Mouse (Mus musculus): ENCODE data around the gene Scgb2b24. TPM values are rescaled to one million over a fixed set of nuclear protein-coding genes. Genes with fewer than 3 reads are reported as not detected.

Scgb2b24 gene
- not detected in 2 replicates for polyA plus RNA-seq (2014; fragmentation: Nextera tagmentation; extraction: Ambion mirVana)

- H3K9ac ChIP-seq (replicated peaks; ENCODE audit: low read length): no peak within 1 kb of the TSS
- H3K4me1 ChIP-seq (ENCODE audit: control insufficient read depth, insufficient read depth, low read length): no peaks in the 10 kb centered on the region
- no peak within 1 kb of the TSS for H3K4me3 ChIP-seq (ENCODE audit: low read depth, low read length)
- ATAC-seq (replicated peaks; ENCODE audit: insufficient number of reproducible peaks, low FRiP score, low TSS enrichment, low read depth) (no peak), DNase-seq (ENCODE audit: low spot score) (no peak)
- H3K36me3 ChIP-seq (replicated peaks; ENCODE audit: control insufficient read depth, insufficient read depth, low read depth, low read length): no peaks in the 10 kb centered on the region
- no peak within 1 kb of the TSS for H3K27ac ChIP-seq (replicated peaks; ENCODE audit: low read depth, low read length)
- H3K27me3 ChIP-seq (ENCODE audit: control insufficient read depth, insufficient read depth, low read length): no peaks in the 10 kb centered on the region
- H3K9me3 ChIP-seq (replicated peaks; ENCODE audit: control insufficient read depth, low read length): peaks cover 2% of the 10 kb centered on the region; the same call in 1 of the 2 replicates
- no peak within 1 kb of the TSS for H3K4me2 ChIP-seq (ENCODE audit: low read depth, low read length)
- 80% methylated on average over 2 of the region's 2 CpGs for WGBS
Measured at GRCm38 (mm10) chr7:33739212-33739611, at the start of gene Scgb2b24. Gene Scgb2b24, minus strand, starts transcription at chr7:33739312.

- Histone ChIP-seq H3K36me3 (replicated peaks; ENCODE audit: control insufficient read depth, insufficient read depth, low read depth, low read length) (no peaks in the 10 kb centered on the region), H3K27me3 (ENCODE audit: control insufficient read depth, insufficient read depth, low read length) (no peaks in the 10 kb centered on the region), H3K9ac (replicated peaks; ENCODE audit: low read length) (no peak within 1 kb of the TSS), H3K4me2 (ENCODE audit: low read depth, low read length) (no peak within 1 kb of the TSS), H3K4me3 (ENCODE audit: low read depth, low read length) (no peak within 1 kb of the TSS), H3K4me1 (ENCODE audit: control insufficient read depth, insufficient read depth, low read length) (no peaks in the 10 kb centered on the region), H3K9me3 (replicated peaks; ENCODE audit: control insufficient read depth, low read length) (peaks cover 2% of the 10 kb centered on the region; the same call in 1 of the 2 replicates), H3K27ac (replicated peaks; ENCODE audit: low read depth, low read length) (no peak within 1 kb of the TSS)
- no peak for ATAC-seq (replicated peaks; ENCODE audit: insufficient number of reproducible peaks, low FRiP score, low TSS enrichment, low read depth)
- WGBS: 79% methylated on average over 3 of the region's 3 CpGs
- DNase-seq (ENCODE audit: low spot score): no peak
Measured at GRCm38 (mm10) chr7:33743499-33743898, 4.4 kb upstream of the Scgb2b24 start, which contains the start of gene Scgb1b24. Gene Scgb1b24, plus strand, starts transcription at chr7:33743799.

GRCm38 (mm10) chr7:33689864-33690263 is 49.2 kb downstream of the Scgb2b24 start:
- ATAC-seq (replicated peaks; ENCODE audit: insufficient number of reproducible peaks, low FRiP score, low TSS enrichment, low read depth) (no peak), DNase-seq (ENCODE audit: low spot score) (no peak)
- 22% methylated on average over 1 of the region's 1 CpGs for WGBS

More at GRCm38 (mm10) chr7:33689864-33690263, 49.2 kb downstream of the Scgb2b24 start:
- no peaks in the 10 kb centered on the region for H3K27me3 ChIP-seq (ENCODE audit: control insufficient read depth, insufficient read depth, low read length)
- H3K9me3 ChIP-seq (replicated peaks; ENCODE audit: control insufficient read depth, low read length): no peaks in the 10 kb centered on the region; the same call in 1 of the 2 replicates
- no peak overlapping the region for H3K4me3 ChIP-seq (ENCODE audit: low read depth, low read length)
- no peaks in the 10 kb centered on the region for H3K4me1 ChIP-seq (ENCODE audit: control insufficient read depth, insufficient read depth, low read length)
- no peak overlapping the region for H3K9ac ChIP-seq (replicated peaks; ENCODE audit: low read length)
- no peak overlapping the region for H3K27ac ChIP-seq (replicated peaks; ENCODE audit: low read depth, low read length)
- H3K4me2 ChIP-seq (ENCODE audit: low read depth, low read length): no peak overlapping the region
- no peaks in the 10 kb centered on the region for H3K36me3 ChIP-seq (replicated peaks; ENCODE audit: control insufficient read depth, insufficient read depth, low read depth, low read length)

Other genes with a start within 250 kb of the Scgb2b24 start
- not detected in 2 replicates for gene Scgb2b21, start 218.9 kb downstream of the Scgb2b24 start, polyA plus RNA-seq (2014; fragmentation: Nextera tagmentation; extraction: Ambion mirVana)
- not detected in 2 replicates for gene Scgb1b24, start 4.5 kb upstream of the Scgb2b24 start, polyA plus RNA-seq (2014; fragmentation: Nextera tagmentation; extraction: Ambion mirVana)
- not detected in 2 replicates for gene Scgb2b26, start 205.7 kb upstream of the Scgb2b24 start, polyA plus RNA-seq (2014; fragmentation: Nextera tagmentation; extraction: Ambion mirVana)